Mouse (Mus musculus): ENCODE measurements around the gene Tmem256. TPM values are rescaled to one million over a fixed set of nuclear protein-coding genes. Genes with fewer than 3 reads are reported as not detected.

Gene Tmem256
- 42.3 TPM for polyA plus RNA-seq (2014; fragmentation: Illumina TruSeq; extraction: RNeasy Lipid Tissue Mini Kit (QIAGEN cat#74804); ENCODE audit: low read depth, low replicate concordance)

DNA sequence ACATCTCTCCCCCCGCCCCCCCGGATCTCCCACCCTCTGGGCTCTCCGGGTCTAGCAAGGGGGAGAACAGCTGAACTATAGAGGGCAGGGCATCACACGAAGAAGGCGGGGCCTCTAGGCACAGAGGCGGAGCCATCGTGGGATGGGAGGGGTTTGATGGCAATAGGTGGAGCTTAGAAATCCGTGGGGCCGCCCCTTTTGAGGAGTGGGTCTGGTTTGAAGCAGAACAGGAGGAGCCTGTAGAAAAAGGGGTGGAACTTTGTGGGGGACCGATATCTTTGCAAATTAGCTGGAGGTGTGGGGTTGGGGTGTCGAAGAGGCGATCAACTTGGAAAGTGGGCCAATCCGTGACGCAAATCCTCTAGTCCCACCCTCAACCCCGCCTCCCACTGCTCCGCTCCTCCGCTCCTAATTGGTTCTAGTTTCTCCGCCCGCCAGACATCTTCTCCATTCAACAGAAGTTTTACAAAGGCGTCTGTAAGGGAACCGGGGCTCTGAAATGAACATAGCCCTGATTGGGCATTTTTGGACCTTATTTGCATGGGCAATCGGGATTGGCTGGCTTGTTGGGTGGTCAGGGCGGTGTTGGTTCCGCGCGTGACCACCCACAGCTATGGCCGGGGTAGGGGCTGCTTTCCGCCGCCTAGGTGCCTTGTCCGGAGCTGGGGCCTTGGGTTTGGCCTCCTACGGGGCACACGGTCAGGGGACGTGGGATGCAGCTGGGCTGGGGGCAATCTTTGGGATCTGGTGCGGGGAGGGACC, at the start of gene Tmem256:
TSS of gene Tmem256 (plus strand) at position 563 of the 762 bp plus-strand sequence.

DNA sequence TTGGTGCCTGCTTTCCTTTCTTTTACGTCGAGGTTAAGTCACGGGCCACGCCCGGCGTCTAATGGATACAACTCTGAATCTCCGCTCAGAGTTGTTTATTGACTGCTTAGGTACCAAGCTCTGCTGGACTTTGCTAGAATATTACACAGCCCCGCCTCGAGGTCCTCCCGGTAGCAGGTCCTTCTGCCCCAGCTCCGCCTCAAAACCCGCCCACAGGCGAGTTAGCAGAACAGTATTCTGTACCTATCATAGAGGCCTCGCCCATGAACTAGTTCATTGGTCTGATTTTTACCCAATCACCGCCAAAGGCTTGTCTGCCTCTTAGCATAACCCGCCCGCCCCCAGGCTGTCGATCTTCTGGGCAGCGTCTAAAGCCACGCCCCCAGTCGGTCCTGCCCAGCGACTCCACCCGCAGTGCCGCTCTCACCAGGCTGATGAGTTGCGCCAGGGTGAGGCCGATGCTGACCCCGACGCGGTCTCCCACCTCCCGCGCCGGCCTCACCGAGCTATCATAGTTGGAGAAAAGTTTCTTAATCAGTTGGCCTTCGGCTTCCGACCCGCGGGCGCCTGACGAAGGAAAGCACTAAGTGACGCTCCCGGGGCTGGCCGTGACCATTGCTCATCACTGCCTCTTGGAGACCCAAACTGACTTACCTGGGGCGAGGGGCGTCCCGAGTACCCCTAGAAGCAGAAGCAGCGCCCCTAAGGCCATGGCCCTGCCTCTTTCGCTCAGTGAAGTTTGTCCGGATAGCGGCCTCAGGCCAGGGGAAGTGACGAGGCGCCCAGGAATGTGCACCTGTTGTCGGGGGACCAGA, 42.9 kb upstream of the Tmem256 start, which contains the start of gene Chrnb1:
TSS of gene Chrnb1 (minus strand) at position 776 of the 815 bp plus-strand sequence.

DNA sequence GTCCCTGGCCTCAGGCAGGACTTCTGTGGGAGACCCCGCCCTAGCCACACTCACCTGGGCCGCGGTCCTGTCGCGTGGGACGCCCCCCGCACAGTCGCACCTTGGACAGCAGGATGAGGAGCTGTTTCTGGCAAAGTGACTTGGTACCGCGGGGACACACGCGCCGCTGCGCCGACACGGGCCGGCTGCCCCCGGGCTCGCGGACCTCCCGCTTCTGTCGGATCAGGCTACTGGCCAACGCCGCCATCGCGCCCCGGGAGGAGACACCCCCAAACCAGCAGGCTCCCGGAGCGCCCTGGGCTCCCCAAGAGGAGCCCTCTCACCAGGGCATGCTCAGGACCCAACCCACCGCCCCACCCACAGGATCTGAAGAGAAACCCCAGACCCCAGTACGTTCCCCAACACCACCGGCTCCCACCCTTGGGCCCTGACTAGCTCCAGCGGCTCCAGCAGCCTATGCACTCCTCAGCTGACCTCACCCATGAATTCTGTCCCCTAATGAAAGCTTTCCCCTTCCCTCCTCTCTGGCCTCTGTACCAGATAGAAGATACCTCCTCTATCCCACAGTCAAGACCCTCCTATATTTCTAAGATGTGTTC, 36.8 kb upstream of the Tmem256 start, which contains the start of gene Fgf11:
TSS of gene Fgf11 (minus strand) at position 479 of the 599 bp plus-strand sequence.

DNA sequence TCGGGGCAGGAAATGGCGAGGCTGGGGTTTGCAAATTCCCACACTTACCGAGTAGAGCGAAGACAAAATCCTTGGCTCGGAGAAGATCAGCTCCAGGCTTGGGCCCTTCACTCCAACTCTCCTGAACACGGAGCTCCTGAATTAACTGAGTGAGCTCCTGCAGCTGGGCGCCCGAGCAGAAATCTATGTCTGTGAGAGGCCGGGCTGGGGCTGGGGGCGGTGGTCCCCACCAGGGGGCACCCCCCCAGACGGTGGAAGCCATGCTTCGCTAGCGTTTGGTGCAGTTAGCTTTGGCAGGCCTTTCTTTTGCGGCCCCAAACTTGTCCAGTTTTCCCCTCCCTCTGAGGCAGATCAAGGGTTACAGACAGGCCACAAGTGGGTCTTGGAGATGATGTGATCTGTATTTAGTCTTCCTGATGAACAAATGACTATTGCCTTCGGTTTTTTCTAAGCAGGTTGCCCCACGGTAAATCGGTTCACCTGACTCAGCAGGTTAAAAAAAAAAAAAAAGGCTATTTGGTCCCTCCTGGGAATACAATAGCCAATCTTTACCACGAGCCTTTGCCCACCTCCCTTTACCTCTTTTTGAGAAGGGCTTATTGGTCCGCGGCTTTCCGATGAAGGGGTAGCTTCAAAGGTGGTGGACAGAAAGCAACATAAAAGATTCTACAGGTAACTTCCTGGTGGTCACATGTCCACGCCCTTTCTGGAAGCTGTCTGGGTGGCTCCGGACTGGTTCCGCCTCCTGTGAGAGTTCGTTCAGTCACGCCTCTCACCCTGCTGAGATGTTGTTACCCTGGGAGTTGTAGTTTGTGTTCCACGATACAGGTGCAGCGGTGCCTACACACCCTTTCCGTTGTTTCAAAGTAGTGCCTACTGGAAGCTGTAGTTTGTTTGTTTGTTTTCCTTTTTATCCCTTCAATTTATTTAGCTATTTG, 33.1 kb upstream of the Tmem256 start, which contains the start of gene Tmem102:
TSS of gene Tmem102 (minus strand) at position 653 of the 938 bp plus-strand sequence.

GRCm38 (mm10) chr11:69815155-69815554, 23.2 kb upstream of the Tmem256 start, which contains the start of gene Gm39566:
Gm39566 (minus strand) TSS chr11:69815298.

GRCm38 (mm10) chr11:69818365-69818764, 19.9 kb upstream of the Tmem256 start, which contains the start of gene Spem2:
Spem2 (minus strand) TSS chr11:69818465.

GRCm38 (mm10) chr11:69822080-69822479, 16.2 kb upstream of the Tmem256 start, which contains the start of gene Spem1:
Spem1 (minus strand) TSS chr11:69822180.

DNA sequence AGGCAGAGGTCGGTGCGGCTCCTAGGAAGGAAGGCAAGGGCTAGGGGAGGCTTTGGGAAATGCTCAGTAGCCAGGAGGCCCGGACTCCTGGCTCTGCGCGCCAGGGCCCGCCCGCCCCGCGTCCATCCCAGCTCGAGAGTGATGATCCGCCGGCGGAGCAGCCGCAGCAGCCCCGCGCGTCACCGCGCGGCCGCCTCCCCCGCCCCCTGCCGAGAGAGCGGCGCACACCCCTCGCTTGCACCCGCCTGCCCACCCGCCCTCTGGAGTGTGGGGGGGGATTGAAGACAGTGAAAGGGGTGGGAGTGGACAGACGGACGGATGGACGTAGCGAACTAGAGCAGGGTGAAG, 736 bp upstream of the Tmem256 start, which contains the start of gene Nlgn2:
TSS of gene Nlgn2 (minus strand) at position 181 of the 348 bp plus-strand sequence.

DNA sequence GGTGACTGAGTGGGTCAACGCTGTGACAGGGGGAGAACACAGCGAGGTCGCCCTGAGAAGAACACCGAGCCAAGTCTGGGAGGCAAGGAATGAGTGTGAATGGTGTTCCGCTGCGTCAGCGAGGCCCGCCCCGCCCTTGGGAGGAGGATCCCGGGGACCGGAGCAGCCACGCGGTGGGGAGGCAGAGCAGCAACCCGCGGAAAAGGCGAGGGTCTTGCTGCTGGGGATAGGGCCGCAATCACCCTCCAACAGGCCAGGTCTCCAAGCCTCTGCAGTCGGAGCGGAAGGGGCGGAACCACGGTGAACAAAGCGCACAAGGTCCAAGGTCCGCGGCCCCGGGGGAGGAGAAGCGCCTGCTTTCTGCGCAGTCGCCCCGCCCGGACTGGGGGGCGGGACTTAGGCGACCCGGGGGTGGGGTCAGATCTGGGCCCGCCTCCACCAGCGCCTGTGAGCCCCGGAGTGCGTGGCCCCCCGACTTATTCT, 7.9 kb downstream of the Tmem256 start, which contains the start of gene Plscr3:
TSS of gene Plscr3 (plus strand) at position 179 of the 483 bp plus-strand sequence.

GRCm38 (mm10) chr11:69858113-69858998, 20.0 kb downstream of the Tmem256 start, which contains the start of gene Tnk1:
Tnk1 (minus strand) TSS chr11:69858730.

GRCm38 (mm10) chr11:69877878-69878277, 39.6 kb downstream of the Tmem256 start, which contains the start of gene Tmem95:
Tmem95 (minus strand) TSS chr11:69878018.

GRCm38 (mm10) chr11:69880853-69881603, 42.7 kb downstream of the Tmem256 start, which contains the start of gene Kctd11:
Kctd11 (minus strand) TSS chr11:69881406.

Other genes with a start within 250 kb of the Tmem256 start
- 15.9 TPM for gene Atp1b2, start 232.6 kb upstream of the Tmem256 start, polyA plus RNA-seq (2014; fragmentation: Illumina TruSeq; extraction: RNeasy Lipid Tissue Mini Kit (QIAGEN cat#74804); ENCODE audit: low read depth, low replicate concordance)
- 0.32 TPM for gene Shbg, start 220.6 kb upstream of the Tmem256 start, polyA plus RNA-seq (2014; fragmentation: Illumina TruSeq; extraction: RNeasy Lipid Tissue Mini Kit (QIAGEN cat#74804); ENCODE audit: low read depth, low replicate concordance)
- 7.5 TPM for gene Sat2, start 216.5 kb upstream of the Tmem256 start, polyA plus RNA-seq (2014; fragmentation: Illumina TruSeq; extraction: RNeasy Lipid Tissue Mini Kit (QIAGEN cat#74804); ENCODE audit: low read depth, low replicate concordance)
- gene Fxr2, start 205.5 kb upstream of the Tmem256 start, polyA plus RNA-seq (2014; fragmentation: Illumina TruSeq; extraction: RNeasy Lipid Tissue Mini Kit (QIAGEN cat#74804); ENCODE audit: low read depth, low replicate concordance) = 9.5 TPM
- not detected for gene Sox15, start 183.2 kb upstream of the Tmem256 start, polyA plus RNA-seq (2014; fragmentation: Illumina TruSeq; extraction: RNeasy Lipid Tissue Mini Kit (QIAGEN cat#74804); ENCODE audit: low read depth, low replicate concordance)
- 16.5 TPM for gene Mpdu1, start 175.9 kb upstream of the Tmem256 start, polyA plus RNA-seq (2014; fragmentation: Illumina TruSeq; extraction: RNeasy Lipid Tissue Mini Kit (QIAGEN cat#74804); ENCODE audit: low read depth, low replicate concordance)
- 1.3 TPM for gene Cd68, start 172.4 kb upstream of the Tmem256 start, polyA plus RNA-seq (2014; fragmentation: Illumina TruSeq; extraction: RNeasy Lipid Tissue Mini Kit (QIAGEN cat#74804); ENCODE audit: low read depth, low replicate concordance)
- 371 TPM for gene Eif4a1, start 166.1 kb upstream of the Tmem256 start, polyA plus RNA-seq (2014; fragmentation: Illumina TruSeq; extraction: RNeasy Lipid Tissue Mini Kit (QIAGEN cat#74804); ENCODE audit: low read depth, low replicate concordance)
- 58.9 TPM for gene Senp3, start 156.4 kb upstream of the Tmem256 start, polyA plus RNA-seq (2014; fragmentation: Illumina TruSeq; extraction: RNeasy Lipid Tissue Mini Kit (QIAGEN cat#74804); ENCODE audit: low read depth, low replicate concordance)
- 5.9 TPM for gene Tnfsf13, start 152.7 kb upstream of the Tmem256 start, polyA plus RNA-seq (2014; fragmentation: Illumina TruSeq; extraction: RNeasy Lipid Tissue Mini Kit (QIAGEN cat#74804); ENCODE audit: low read depth, low replicate concordance)
- gene Tnfsf12, start 142.7 kb upstream of the Tmem256 start, polyA plus RNA-seq (2014; fragmentation: Illumina TruSeq; extraction: RNeasy Lipid Tissue Mini Kit (QIAGEN cat#74804); ENCODE audit: low read depth, low replicate concordance) = 2.4 TPM
- 1.1 TPM for gene Tnfsfm13, start 142.4 kb upstream of the Tmem256 start, polyA plus RNA-seq (2014; fragmentation: Illumina TruSeq; extraction: RNeasy Lipid Tissue Mini Kit (QIAGEN cat#74804); ENCODE audit: low read depth, low replicate concordance)
- gene Polr2a, start 79.9 kb upstream of the Tmem256 start, polyA plus RNA-seq (2014; fragmentation: Illumina TruSeq; extraction: RNeasy Lipid Tissue Mini Kit (QIAGEN cat#74804); ENCODE audit: low read depth, low replicate concordance) = 20.8 TPM
- gene Slc35g3, start 76.5 kb upstream of the Tmem256 start, polyA plus RNA-seq (2014; fragmentation: Illumina TruSeq; extraction: RNeasy Lipid Tissue Mini Kit (QIAGEN cat#74804); ENCODE audit: low read depth, low replicate concordance) = not detected
- gene Zbtb4, start 72.6 kb upstream of the Tmem256 start, polyA plus RNA-seq (2014; fragmentation: Illumina TruSeq; extraction: RNeasy Lipid Tissue Mini Kit (QIAGEN cat#74804); ENCODE audit: low read depth, low replicate concordance) = 16.5 TPM
- 3.2 TPM for gene Chrnb1, start 42.6 kb upstream of the Tmem256 start, polyA plus RNA-seq (2014; fragmentation: Illumina TruSeq; extraction: RNeasy Lipid Tissue Mini Kit (QIAGEN cat#74804); ENCODE audit: low read depth, low replicate concordance)
- gene Fgf11, start 36.7 kb upstream of the Tmem256 start, polyA plus RNA-seq (2014; fragmentation: Illumina TruSeq; extraction: RNeasy Lipid Tissue Mini Kit (QIAGEN cat#74804); ENCODE audit: low read depth, low replicate concordance) = 3.0 TPM
- gene Tmem102, start 32.9 kb upstream of the Tmem256 start, polyA plus RNA-seq (2014; fragmentation: Illumina TruSeq; extraction: RNeasy Lipid Tissue Mini Kit (QIAGEN cat#74804); ENCODE audit: low read depth, low replicate concordance) = 6.4 TPM
- gene Gm39566, start 23.2 kb upstream of the Tmem256 start, polyA plus RNA-seq (2014; fragmentation: Illumina TruSeq; extraction: RNeasy Lipid Tissue Mini Kit (QIAGEN cat#74804); ENCODE audit: low read depth, low replicate concordance) = not detected
- gene Spem2, start 20.0 kb upstream of the Tmem256 start, polyA plus RNA-seq (2014; fragmentation: Illumina TruSeq; extraction: RNeasy Lipid Tissue Mini Kit (QIAGEN cat#74804); ENCODE audit: low read depth, low replicate concordance) = not detected
- not detected for gene Spem1, start 16.3 kb upstream of the Tmem256 start, polyA plus RNA-seq (2014; fragmentation: Illumina TruSeq; extraction: RNeasy Lipid Tissue Mini Kit (QIAGEN cat#74804); ENCODE audit: low read depth, low replicate concordance)
- 0.20 TPM for gene Nlgn2, start 730 bp upstream of the Tmem256 start, polyA plus RNA-seq (2014; fragmentation: Illumina TruSeq; extraction: RNeasy Lipid Tissue Mini Kit (QIAGEN cat#74804); ENCODE audit: low read depth, low replicate concordance)
- 0.77 TPM for gene Plscr3, start 7.9 kb downstream of the Tmem256 start, polyA plus RNA-seq (2014; fragmentation: Illumina TruSeq; extraction: RNeasy Lipid Tissue Mini Kit (QIAGEN cat#74804); ENCODE audit: low read depth, low replicate concordance)
- gene Tnk1, start 20.2 kb downstream of the Tmem256 start, polyA plus RNA-seq (2014; fragmentation: Illumina TruSeq; extraction: RNeasy Lipid Tissue Mini Kit (QIAGEN cat#74804); ENCODE audit: low read depth, low replicate concordance) = 1.4 TPM
- gene Tmem95, start 39.5 kb downstream of the Tmem256 start, polyA plus RNA-seq (2014; fragmentation: Illumina TruSeq; extraction: RNeasy Lipid Tissue Mini Kit (QIAGEN cat#74804); ENCODE audit: low read depth, low replicate concordance) = not detected
- 2.0 TPM for gene Kctd11, start 42.9 kb downstream of the Tmem256 start, polyA plus RNA-seq (2014; fragmentation: Illumina TruSeq; extraction: RNeasy Lipid Tissue Mini Kit (QIAGEN cat#74804); ENCODE audit: low read depth, low replicate concordance)
- not detected for gene Acap1, start 57.0 kb downstream of the Tmem256 start, polyA plus RNA-seq (2014; fragmentation: Illumina TruSeq; extraction: RNeasy Lipid Tissue Mini Kit (QIAGEN cat#74804); ENCODE audit: low read depth, low replicate concordance)
- 1.1 TPM for gene 2810408A11Rik, start 62.5 kb downstream of the Tmem256 start, polyA plus RNA-seq (2014; fragmentation: Illumina TruSeq; extraction: RNeasy Lipid Tissue Mini Kit (QIAGEN cat#74804); ENCODE audit: low read depth, low replicate concordance)
- 3.5 TPM for gene Neurl4, start 62.6 kb downstream of the Tmem256 start, polyA plus RNA-seq (2014; fragmentation: Illumina TruSeq; extraction: RNeasy Lipid Tissue Mini Kit (QIAGEN cat#74804); ENCODE audit: low read depth, low replicate concordance)
- 15.6 TPM for gene Gps2, start 75.4 kb downstream of the Tmem256 start, polyA plus RNA-seq (2014; fragmentation: Illumina TruSeq; extraction: RNeasy Lipid Tissue Mini Kit (QIAGEN cat#74804); ENCODE audit: low read depth, low replicate concordance)
- 156 TPM for gene Eif5a, start 83.4 kb downstream of the Tmem256 start, polyA plus RNA-seq (2014; fragmentation: Illumina TruSeq; extraction: RNeasy Lipid Tissue Mini Kit (QIAGEN cat#74804); ENCODE audit: low read depth, low replicate concordance)
- gene Ybx2, start 97.3 kb downstream of the Tmem256 start, polyA plus RNA-seq (2014; fragmentation: Illumina TruSeq; extraction: RNeasy Lipid Tissue Mini Kit (QIAGEN cat#74804); ENCODE audit: low read depth, low replicate concordance) = 12.8 TPM
- gene Slc2a4, start 109.7 kb downstream of the Tmem256 start, polyA plus RNA-seq (2014; fragmentation: Illumina TruSeq; extraction: RNeasy Lipid Tissue Mini Kit (QIAGEN cat#74804); ENCODE audit: low read depth, low replicate concordance) = 1.3 TPM
- gene Cldn7, start 126.3 kb downstream of the Tmem256 start, polyA plus RNA-seq (2014; fragmentation: Illumina TruSeq; extraction: RNeasy Lipid Tissue Mini Kit (QIAGEN cat#74804); ENCODE audit: low read depth, low replicate concordance) = 10.0 TPM
- 38.7 TPM for gene Ctdnep1, start 142.6 kb downstream of the Tmem256 start, polyA plus RNA-seq (2014; fragmentation: Illumina TruSeq; extraction: RNeasy Lipid Tissue Mini Kit (QIAGEN cat#74804); ENCODE audit: low read depth, low replicate concordance)
- gene Elp5, start 144.0 kb downstream of the Tmem256 start, polyA plus RNA-seq (2014; fragmentation: Illumina TruSeq; extraction: RNeasy Lipid Tissue Mini Kit (QIAGEN cat#74804); ENCODE audit: low read depth, low replicate concordance) = 8.3 TPM
- gene Gabarap, start 152.6 kb downstream of the Tmem256 start, polyA plus RNA-seq (2014; fragmentation: Illumina TruSeq; extraction: RNeasy Lipid Tissue Mini Kit (QIAGEN cat#74804); ENCODE audit: low read depth, low replicate concordance) = 681 TPM
- 9.9 TPM for gene Phf23, start 157.3 kb downstream of the Tmem256 start, polyA plus RNA-seq (2014; fragmentation: Illumina TruSeq; extraction: RNeasy Lipid Tissue Mini Kit (QIAGEN cat#74804); ENCODE audit: low read depth, low replicate concordance)
- gene Dvl2, start 162.1 kb downstream of the Tmem256 start, polyA plus RNA-seq (2014; fragmentation: Illumina TruSeq; extraction: RNeasy Lipid Tissue Mini Kit (QIAGEN cat#74804); ENCODE audit: low read depth, low replicate concordance) = 0.57 TPM
- gene Acadvl, start 176.9 kb downstream of the Tmem256 start, polyA plus RNA-seq (2014; fragmentation: Illumina TruSeq; extraction: RNeasy Lipid Tissue Mini Kit (QIAGEN cat#74804); ENCODE audit: low read depth, low replicate concordance) = 21.1 TPM
- 0.53 TPM for gene Dlg4, start 178.4 kb downstream of the Tmem256 start, polyA plus RNA-seq (2014; fragmentation: Illumina TruSeq; extraction: RNeasy Lipid Tissue Mini Kit (QIAGEN cat#74804); ENCODE audit: low read depth, low replicate concordance)
- not detected for gene Asgr1, start 215.6 kb downstream of the Tmem256 start, polyA plus RNA-seq (2014; fragmentation: Illumina TruSeq; extraction: RNeasy Lipid Tissue Mini Kit (QIAGEN cat#74804); ENCODE audit: low read depth, low replicate concordance)